Mouse (Mus musculus) gastrocnemius, adult 8-10 months (tissue): ENCODE measurements at regions not wholly inside any gene's neighbourhood (a gene's known extent, or its start where the extent isn't known, plus 50 kb on each side); places are given as distances from the start of the nearest gene placed in this dataset.

Source experiments
- DNase-seq, 2 experiments: peaks; one replicate each; pipeline ENCODE4 v3.0.0; 2022; ENCODE audit warnings: low spot score in 2 of 2

DNA sequence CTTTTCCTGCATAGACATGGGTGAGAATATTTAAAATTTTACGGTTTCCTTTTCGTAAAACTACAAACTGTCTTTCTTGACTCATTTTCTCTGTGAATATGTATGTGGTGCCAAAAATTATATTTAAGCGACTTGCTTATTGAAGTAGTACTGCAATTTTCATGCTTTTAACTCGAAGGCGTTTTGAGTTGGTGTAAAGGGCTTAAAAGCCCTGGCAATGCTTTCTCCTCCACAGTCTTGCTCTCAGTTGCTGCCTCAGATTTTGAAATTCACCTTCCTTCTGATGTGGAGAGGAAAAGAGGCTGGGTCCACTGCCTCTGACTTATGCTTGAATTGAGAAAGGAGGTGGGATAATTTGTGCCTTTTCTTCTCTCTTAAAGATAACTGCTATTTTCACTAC is 629.6 kb upstream of the Nrsn1 start:
- no peak for DNase-seq

DNA sequence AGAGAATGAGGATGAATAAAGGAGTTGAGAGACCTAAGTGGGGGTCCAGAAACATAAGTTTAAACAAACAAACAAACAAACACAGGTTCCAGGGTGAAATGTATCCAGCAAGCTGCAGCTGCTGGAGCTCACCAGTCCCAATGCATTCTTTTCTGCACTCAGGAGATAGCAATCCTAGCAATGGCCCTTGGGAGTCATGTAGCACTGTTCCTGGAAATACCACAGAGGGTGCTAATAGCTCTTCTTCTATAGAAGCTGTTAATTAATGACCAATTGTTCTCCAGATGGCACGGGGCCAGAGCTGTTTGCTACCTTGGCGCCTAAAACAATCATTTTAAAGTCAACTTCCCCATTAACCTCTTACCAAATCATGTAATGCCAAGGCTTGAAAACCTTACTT is 622.8 kb upstream of the Nrsn1 start:
- DNase-seq, result no peak

DNA sequence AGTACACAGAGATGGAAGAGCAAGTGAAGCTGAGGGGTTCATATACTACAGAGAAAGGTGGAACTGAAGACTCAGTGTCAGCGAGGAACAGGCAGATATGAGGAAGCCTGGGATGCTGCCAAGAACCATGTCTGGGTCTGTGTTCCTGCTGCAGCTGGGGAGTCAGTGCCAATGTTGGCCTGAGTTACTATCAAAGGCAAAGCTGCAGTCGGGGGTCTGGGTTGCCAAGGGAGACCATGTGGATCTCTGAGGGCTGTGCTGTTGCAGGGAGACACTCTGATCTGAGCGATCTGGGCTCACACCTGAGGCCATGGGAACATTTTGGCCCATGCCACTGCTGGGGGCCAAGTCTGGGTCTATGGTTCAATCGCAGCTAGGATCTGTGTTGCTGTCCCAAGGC is 612.5 kb upstream of the Nrsn1 start:
- no peak for DNase-seq

DNA sequence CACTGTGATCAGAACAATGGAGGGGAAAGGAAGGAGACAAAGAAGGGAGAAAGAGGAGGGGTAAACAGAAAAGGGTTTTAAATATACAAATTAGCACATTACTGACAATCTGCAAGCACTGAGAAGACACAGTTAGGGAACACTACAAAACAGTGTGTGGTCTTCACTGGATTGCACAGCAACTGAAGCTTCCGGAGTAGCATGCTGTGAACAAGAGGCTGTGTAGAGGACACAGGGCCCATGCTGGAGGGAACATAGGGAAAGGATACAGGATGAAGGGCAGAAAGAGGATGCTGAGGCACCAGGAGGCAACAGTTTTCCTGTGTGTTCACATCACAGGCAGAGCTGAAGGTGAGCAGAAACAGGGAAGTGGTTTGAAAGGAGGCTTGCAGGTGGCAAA is 598.6 kb upstream of the Nrsn1 start:
- DNase-seq, result no peak

DNA sequence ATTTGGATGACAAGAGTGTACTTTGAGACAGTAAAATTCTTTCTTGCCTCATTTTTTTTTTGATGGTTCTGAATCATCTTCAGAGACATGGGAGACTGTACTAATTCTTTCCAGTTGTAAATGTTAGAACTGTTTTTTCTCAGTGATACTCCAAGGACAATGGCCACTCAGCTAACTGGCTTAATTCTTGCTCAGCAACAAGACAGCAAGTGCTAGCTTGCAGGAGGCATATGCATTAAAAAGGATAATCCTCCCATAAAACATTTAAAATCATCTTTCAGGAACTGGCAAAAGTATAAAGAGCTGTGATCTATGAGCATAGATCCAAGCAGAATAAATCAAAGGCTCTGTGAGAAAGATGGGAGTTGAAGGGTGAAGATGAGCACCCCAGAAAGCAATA is 587.9 kb upstream of the Nrsn1 start:
- DNase-seq, result no peak

DNA sequence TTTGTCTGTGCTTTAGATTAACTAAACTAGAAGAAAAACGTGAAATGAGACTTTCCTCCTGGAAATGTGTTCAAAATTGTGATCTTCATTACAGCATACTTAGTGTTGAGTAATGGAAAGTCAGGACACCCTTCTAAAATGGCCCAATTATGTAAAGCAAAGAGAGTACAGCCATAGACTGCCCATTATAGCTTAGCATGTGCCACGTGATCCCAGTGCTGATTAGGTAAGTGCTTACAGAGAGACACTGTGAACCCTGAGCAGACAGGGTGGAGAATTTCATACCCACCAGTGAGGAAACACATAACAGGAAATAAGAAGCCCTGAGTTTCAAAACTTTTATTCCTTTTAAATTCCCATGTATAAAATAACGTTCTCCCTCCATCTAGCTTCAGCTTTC is 587.3 kb upstream of the Nrsn1 start:
- DNase-seq, result no peak

DNA sequence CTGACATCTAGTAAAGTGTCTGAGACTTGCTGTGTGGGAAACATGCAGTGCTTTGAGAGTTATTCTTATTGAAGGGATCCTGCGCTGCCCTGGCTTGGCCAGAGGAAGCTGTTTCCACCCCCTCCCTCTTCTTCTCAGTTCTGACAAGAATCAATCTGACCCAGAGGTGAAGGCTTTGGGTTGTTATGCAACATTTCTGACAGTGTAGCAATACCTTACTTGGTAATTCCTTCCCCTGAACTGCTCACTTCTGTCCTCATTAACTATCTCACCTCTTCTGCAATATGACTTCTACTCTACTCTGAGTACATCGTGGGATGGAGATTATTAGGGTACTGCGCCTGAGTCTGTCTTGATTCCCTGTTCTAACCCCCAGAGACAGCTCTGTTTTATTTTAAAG is 586.8 kb upstream of the Nrsn1 start:
- DNase-seq, result no peak

DNA sequence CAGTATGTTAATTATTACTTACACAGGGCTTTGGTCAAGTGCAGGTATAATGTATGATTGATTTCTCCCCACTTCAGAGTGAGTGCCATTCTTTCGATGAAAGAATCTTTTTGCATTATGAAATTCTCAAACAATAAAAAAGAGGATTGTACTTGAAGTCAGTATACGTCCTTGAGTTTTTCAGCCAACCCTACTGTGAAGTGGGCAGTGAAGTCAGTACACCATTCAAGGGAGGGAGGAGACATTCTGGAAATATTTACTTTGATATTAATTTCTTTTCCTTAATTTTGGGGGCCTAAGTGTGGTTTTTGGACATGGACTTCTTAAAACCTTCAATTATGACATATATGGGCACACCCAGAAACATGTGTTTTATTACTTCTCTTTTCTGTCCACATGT is 586.2 kb upstream of the Nrsn1 start:
- no peak for DNase-seq

DNA sequence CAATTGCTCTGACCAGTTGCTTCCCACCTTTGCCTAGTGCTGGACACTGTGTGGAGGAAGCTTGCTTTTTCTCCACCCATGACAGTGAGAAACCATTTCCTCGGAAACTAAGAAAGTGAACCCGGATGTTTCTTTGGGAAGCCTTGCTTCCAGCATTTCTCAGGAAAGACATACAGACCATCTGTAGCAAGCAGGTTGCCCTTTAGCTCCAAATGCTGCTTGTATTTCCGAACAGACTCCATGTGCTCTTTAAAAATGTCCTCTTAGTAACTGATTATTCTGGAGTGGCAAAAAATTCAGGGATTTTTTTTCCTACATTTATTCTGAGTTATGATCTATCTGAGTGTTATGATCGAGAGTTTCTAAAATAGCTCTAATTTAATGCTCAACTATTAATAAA is 577.9 kb upstream of the Nrsn1 start:
- no peak for DNase-seq

DNA sequence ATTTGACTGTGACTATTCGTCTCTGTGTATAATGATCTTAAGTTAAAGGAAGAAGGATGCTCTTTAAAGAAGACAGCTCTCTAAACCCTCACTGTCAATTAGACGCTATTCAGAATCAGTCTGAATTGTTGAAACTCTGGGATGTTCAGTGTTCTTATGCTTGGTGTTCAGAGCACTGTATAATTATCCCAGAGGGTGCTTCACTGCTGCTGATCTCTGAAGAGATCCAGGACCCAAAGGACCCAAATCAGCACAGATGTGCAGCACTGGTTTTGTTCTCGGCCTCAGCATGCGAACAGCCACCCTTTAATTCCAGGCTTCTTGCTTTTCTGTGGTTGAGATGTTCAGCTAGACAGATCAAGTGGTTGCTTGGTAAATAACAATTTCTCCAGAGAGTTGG is 567.9 kb upstream of the Nrsn1 start:
- DNase-seq, result no peak

DNA sequence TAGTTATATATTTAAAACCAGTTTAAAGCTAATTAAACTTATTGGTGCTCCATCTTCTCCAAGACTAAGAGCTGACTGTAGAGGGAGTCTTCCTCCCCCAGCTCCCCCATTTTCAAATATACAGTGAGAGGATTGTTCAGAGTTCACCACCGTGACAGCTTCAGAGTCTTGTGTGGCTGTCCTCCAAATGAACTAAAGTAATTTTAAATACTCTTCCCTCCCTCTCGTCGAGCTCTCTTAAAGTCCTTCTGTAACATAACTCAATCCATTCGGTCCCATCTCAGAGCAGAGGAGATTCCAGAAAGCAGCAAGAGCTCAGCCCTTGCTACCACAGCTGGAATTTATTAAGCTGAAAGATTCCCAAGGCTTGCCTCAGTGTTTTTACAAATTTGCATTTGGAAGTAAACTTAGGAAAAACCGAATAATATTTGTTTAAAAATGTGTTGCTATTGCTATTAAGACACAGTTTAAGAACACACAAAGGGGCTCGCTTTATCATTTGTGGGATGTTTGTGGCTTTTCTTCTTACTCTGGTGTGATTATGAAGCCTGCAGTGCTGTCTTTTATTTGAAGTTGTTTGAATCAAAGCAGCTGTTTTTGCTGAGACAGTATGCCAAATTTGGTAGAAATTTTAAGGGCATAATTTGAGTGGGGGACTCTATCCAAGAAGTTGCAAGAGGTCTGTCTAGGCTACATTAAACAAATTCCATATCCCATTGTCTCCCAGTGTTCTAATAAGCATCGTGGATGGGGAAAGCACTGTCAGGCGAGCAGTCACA is 559.0 kb upstream of the Nrsn1 start:
- DNase-seq, result no peak

DNA sequence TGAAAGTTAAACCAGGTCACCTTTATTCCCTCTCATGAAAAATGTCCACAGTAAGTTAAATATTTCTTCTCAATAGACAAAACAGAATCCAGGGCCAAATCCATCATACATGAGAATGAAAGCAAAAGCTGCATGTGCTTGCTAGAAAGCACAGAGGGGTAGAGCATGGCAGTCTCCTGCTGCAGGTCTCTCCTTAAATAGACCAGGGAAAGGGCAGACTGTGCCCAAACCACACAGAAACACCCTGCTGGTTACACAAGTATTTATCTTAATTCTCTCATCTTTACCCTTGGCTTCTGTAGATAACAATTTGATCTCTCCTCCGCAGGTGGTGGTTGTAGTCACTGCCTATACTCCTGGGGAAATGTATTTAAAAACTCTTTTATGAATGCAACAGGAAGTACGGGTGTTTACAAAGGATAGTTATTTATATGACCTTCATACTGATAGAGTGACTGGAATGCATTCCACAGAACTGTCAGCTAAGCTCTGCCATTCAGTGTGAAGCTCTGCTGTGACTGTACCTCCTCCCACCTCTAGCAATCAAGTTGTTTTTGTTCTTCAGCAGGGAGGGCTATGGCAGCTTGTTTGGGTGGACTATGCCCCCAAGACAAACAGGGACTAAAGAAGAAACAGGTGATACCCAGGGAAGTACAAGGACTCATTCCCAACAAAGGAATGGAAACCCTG is 538.4 kb upstream of the Nrsn1 start:
- no peak for DNase-seq

DNA sequence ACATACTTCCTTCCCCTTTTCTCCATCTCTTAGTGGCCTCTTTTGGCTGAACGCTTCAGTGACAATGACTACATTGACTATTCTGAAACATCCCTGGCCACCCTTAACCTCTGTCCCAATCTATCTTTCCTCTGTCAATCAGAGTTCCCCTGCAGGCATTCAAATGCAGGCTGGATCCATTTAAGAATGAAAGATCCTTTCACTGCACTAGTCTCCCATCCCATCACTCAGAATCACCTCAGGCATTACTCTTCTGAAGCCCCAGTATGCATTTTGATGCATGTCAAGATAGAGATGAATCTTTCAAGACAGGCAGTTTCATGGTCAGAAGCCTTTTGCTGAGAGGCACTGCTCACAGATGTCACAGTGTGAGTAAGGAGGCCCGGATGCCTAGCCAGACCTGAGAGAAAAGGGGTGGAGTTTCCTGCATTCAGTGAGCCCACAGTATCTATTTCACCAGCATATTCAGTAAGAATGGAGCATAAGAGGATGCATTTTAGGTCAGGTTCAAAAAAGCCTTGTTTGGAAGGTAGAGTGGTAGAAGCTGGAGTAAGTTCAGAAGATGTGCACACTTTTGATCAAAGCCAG is 523.0 kb upstream of the Nrsn1 start:
- no peak for DNase-seq

DNA sequence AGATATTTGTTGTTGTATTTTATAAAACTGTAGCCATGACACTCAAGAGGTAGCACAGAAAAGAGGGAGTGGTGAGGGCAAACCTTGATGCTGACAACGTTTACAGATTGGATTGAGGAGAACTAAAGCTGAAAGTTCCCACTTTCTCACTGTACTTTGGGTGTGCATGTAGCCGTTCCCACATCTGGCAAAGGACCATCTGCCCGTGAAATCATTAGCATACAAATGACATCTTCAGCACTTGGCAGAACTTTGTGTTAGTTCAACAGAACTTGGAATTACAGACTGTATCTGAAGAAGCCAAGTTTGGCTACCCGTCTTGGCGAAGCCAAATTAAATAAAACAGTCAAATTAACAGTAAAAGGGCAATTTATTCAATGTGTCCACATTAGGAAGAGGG is 510.9 kb upstream of the Nrsn1 start:
- DNase-seq, result no peak

DNA sequence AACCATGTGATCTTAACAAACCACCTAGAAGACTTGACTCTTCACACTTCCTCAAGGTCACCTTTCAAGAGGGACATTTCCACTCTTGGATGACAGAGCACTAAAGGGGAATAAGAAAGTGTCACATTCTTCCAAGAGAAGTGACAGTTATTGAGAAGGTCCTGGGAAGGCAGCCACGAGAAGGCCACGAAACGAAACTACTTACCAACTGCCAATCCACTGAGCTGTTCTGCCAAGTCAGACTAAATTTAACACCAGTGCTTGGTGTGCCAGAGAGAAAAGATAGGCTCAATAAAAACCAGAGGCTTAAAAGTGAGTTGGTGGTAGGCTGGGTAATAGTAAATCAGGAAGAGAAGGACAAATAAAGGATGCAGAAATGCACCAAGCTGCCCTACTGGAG is 507.4 kb upstream of the Nrsn1 start:
- peak; percentile 20 to 42 for DNase-seq

DNA sequence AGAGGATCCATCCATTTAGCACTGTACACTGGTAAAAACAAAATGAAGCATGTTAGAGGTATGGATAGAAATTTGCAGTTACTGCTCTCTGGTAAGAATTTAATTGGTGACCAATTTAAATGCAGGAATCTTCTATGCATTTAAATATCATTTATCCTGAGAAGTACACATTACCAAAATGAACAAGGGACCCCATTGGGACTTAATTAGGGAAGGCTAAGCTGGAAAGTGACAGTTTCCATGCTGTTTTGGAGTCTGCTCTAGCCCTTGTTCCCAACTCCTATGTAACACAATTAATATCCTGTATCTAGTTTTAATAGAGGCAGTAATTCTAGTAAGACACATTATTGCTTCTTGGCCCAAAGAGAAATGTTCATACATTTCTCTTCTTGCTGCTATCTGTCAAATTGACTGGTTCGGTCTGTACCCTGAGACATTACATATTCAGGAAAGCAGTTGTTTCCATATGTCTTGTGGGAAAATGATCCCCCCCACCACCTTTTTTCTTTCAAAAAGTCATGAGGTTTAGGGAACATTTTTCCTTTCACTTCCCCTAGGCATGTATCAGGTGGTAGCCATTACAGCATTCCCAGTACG is 504.4 kb upstream of the Nrsn1 start:
- no peak for DNase-seq

DNA sequence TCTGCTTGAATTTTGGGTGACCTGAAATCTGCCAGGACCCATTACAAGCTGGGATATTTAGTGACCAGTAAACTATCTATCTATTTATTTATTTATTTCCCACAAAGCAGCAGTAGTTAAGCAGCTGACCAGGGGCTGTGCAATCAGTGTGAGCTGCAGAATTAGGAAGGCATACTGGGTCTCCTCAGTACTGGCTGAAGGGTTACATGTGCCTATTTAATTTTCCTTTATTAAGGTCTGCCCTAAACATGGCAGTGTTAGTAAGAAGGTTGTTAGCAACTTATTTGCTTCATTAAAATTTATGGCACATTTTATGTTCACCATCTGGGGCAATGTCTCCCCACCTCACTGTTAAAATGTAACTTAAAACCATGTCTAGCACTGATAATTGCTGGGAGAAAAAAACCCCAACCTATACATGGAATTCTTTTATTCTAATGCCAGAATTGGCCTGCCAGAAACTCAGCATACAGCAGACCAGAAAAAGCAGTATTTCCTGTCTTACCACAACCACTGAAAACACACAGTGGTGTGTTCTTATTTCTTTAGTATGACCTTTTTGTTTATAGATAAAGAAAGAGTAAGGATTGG is 484.3 kb upstream of the Nrsn1 start:
- no peak for DNase-seq

DNA sequence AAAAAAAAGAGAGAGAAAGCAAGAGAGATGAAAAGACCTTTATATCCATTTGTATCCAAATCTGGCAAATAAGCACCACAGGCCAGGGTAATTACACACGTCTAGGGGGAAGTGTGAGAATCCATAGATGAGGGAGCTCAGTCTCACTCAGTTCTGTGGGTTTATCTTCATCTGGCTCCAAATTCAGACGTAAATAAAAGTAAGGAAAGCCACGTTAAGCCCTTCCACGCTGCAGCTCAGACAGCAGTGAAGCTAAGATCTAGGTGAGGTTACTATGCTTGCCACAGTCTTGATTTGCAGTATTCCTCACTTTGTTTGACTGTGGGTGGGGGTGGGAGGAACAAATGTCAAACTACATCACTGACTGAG is 481.1 kb upstream of the Nrsn1 start:
- no peak for DNase-seq

DNA sequence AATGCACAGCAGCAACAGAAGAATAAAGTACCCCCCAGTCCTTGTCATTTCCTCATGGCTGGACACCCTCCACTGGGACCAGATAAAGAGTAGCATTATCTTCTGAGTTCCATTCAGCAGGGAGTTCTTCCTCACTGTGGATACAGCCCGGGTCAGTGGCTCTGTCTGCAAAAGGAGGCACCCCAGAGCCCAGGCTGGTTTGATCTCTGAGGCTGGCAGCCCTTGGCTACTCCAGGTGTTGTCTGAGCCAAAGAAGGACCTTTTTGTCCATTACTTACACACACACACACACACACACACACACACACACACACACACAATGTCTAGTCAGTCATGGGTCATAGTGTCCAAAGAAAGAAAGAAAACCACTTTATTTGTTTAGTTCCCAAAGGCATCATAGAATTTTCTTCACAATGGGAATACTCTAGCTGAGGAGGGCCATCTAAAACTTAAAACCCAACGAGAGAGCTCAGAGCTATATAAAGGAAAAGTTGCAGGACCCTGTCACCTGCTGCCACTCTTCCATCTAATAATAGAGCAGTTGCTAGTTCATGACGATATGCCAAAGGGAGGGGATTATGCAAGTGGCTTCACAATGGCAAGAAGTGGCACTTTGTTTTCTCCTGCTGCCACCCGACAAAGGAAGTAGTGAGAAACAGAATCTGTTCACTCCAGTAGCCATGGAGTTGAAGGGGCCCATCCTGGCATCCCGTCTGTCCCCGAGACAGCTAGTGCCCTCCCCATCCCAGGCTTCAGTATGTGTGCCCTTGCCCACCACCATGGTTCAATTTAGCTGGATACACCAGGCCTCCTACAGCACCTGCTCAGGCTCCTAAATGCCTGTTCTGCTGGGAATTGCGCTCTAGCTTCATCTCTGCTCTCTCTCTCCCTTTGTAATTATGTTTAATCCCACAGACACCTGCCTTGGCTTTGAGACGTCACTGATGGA is 480.4 kb upstream of the Nrsn1 start:
- no peak for DNase-seq

DNA sequence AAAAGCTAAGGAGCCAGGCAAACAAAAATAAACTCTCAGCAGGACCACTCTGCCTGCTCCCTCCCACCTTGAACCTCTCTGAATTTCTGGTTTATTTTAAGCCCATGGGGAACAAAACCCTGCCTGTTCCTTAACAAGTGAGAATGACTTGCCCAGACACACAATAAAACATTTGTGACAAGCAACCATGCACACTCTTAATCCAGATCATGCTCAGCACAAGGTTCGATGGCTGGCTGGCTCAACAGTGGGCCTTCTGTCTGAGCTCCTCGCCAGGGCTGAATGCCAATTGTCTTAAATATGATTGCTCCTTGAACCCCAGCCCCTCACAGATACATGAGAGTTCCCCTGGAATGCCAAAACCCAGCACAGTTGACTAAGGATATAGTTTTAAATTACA is 468.3 kb upstream of the Nrsn1 start:
- DNase-seq, result no peak

DNA sequence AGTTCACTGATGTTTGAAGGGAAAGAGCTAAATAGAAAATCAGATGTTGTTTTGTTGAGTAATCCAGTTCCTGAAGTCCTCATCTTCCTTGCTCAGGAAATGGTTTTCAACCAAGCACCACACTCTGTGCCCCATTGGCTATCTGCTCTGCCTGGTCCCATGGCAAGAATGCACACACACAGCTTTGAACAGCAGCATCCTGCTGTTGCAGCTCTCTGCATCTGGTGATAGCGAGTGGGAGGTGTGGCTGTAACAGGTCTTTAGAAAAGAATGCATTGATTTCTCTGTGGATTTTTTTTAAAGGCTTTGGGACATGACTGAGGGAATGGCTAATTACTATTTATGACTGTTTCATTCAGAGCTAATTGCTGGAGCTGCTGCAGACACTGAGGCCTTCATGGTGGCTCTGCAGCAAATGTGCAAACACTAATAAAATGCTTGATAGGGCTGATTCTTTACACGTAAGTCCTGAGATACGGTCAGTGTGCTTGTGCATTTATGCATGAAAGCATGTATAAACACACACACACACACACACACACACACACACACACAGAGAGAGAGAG is 459.1 kb upstream of the Nrsn1 start:
- no peak for DNase-seq
